In genomic region chr5:65156853-65157252, GRCm38 (mm10) we compare ENCODE assay signal across 9 mouse cellular contexts. TPM values are rescaled to one million over a fixed set of nuclear protein-coding genes. Genes with fewer than 3 reads are reported as not detected.
A peak's percentile ranks its signal among the peaks of the same experiment; 100 is the strongest.
DNase-seq lines count a peak whose midpoint lies in the region; ATAC-seq and TF ChIP-seq lines count a peak whose summit lies in the region.
"Had no signal": no experiment of that assay in that cellular context is flagged by ENCODE, and none has a peak within 500 bp of the region (broad histone marks: within the 10 kb centered on the region; RNA-seq: fewer than 3 reads in every experiment).

No protein-coding gene starts in this region.

- no peak for TF ChIP-seq EP300 in ES-Bruce4 (IDR thresholded peaks at IDR 0.05; ENCODE audit: insufficient read depth, low read depth, low read length)

- 64% methylated on average over 2 of the region's 2 CpGs for WGBS in hindbrain, postnatal 0 days
- 71% methylated on average over 2 of the region's 2 CpGs for WGBS in hindbrain, embryonic 14.5 days
- WGBS in hindbrain, embryonic 12.5 days = 65% methylated on average over 2 of the region's 2 CpGs

- H3K4me1 ChIP-seq in hindbrain, postnatal 0 days (ENCODE audit: insufficient read depth, low read length) = no peaks in the 10 kb centered on the region
- no peaks in the 10 kb centered on the region for H3K4me1 ChIP-seq in hindbrain, embryonic 14.5 days (replicated peaks; ENCODE audit: control insufficient read depth, insufficient read depth, low read length)
- no peaks in the 10 kb centered on the region for H3K4me1 ChIP-seq in ES-Bruce4 (ENCODE audit: control insufficient read depth, insufficient read depth, low read length)
- H3K4me1 ChIP-seq in hindbrain, embryonic 12.5 days = no peaks in the 10 kb centered on the region

- no peak overlapping the region for H3K4me3 ChIP-seq in hindbrain, postnatal 0 days (ENCODE audit: low read length)
- H3K4me3 ChIP-seq in hindbrain, embryonic 14.5 days (replicated peaks; ENCODE audit: low read length) = no peak overlapping the region
- H3K4me3 ChIP-seq in ES-Bruce4 (ENCODE audit: low read depth, low read length) = no peak overlapping the region
- H3K4me3 ChIP-seq in hindbrain, embryonic 12.5 days = no peak overlapping the region

- no peaks in the 10 kb centered on the region for H3K27me3 ChIP-seq in hindbrain, postnatal 0 days (ENCODE audit: insufficient read depth, low read length)
- H3K27me3 ChIP-seq in hindbrain, embryonic 14.5 days (ENCODE audit: control insufficient read depth, insufficient read depth, low read length) = no peaks in the 10 kb centered on the region
- H3K27me3 ChIP-seq in ES-Bruce4 (ENCODE audit: control insufficient read depth, insufficient read depth, low read length, poor library complexity, severe bottlenecking) = no peaks in the 10 kb centered on the region
- H3K27me3 ChIP-seq in hindbrain, embryonic 12.5 days = no peaks in the 10 kb centered on the region

- ATAC-seq in hindbrain, postnatal 0 days = no peak
- ATAC-seq in hindbrain, embryonic 14.5 days (ENCODE audit: low FRiP score) = no peak
- no peak for ATAC-seq in hindbrain, embryonic 12.5 days (ENCODE audit: low FRiP score)

- peak; percentile 71 for TF ChIP-seq CTCF in hindbrain, postnatal 0 days (IDR thresholded peaks at IDR 0.05; ENCODE audit: low read depth)
- TF ChIP-seq CTCF in ES-Bruce4 (IDR thresholded peaks at IDR 0.05; ENCODE audit: low read depth, low read length) = peak; percentile 97

- peaks cover 19% of the 10 kb centered on the region for H3K36me3 ChIP-seq in hindbrain, postnatal 0 days (ENCODE audit: insufficient read depth, low read length)
- peaks cover 45% of the 10 kb centered on the region for H3K36me3 ChIP-seq in hindbrain, embryonic 14.5 days (replicated peaks; ENCODE audit: control insufficient read depth, insufficient read depth)
- no peaks in the 10 kb centered on the region for H3K36me3 ChIP-seq in ES-Bruce4 (ENCODE audit: control insufficient read depth, insufficient read depth, low read length, poor library complexity, severe bottlenecking)
- H3K36me3 ChIP-seq in hindbrain, embryonic 12.5 days = peaks cover 24% of the 10 kb centered on the region

- DNase-seq in hindbrain, postnatal 0 days (ENCODE audit: low spot score) = no peak
- DNase-seq in hindbrain, embryonic 14.5 days (ENCODE audit: low spot score) = no peak
- DNase-seq in c-Kit-positive CD71-positive TER-119-positive erythroid progenitor cells, embryonic 14.5 days (ENCODE audit: low spot score) = peak; percentile 34
- DNase-seq in kidney, postnatal 14 days = peak; percentile 41
- DNase-seq in spleen, postnatal 10 days (ENCODE audit: low spot score in 2 of 2) = peak; percentile 35 to 60
- DNase-seq in frontal cortex, postnatal 10 days (ENCODE audit: low spot score in 2 of 2) = no peak

- TF ChIP-seq POLR2A in ES-Bruce4 (IDR thresholded peaks at IDR 0.05; ENCODE audit: insufficient read depth, low read length) = no peak

- H3K27ac ChIP-seq in hindbrain, postnatal 0 days = no peak overlapping the region
- H3K27ac ChIP-seq in hindbrain, embryonic 14.5 days = no peak overlapping the region
- no peak overlapping the region for H3K27ac ChIP-seq in ES-Bruce4 (ENCODE audit: insufficient read depth, low read length)
- no peak overlapping the region for H3K27ac ChIP-seq in hindbrain, embryonic 12.5 days
- H3K27ac ChIP-seq: macrophage had no signal

- no peak overlapping the region for H3K4me2 ChIP-seq in hindbrain, postnatal 0 days (ENCODE audit: low read depth, low read length)
- no peak overlapping the region for H3K4me2 ChIP-seq in hindbrain, embryonic 14.5 days (replicated peaks)
- H3K4me2 ChIP-seq in hindbrain, embryonic 12.5 days (replicated peaks) = no peak overlapping the region

- H3K9me3 ChIP-seq in hindbrain, postnatal 0 days (ENCODE audit: low read length) = no peaks in the 10 kb centered on the region
- no peaks in the 10 kb centered on the region for H3K9me3 ChIP-seq in hindbrain, embryonic 14.5 days (ENCODE audit: control insufficient read depth, low read length)
- no peaks in the 10 kb centered on the region for H3K9me3 ChIP-seq in ES-Bruce4 (replicated peaks; ENCODE audit: control insufficient read depth, insufficient read depth, low read length, poor library complexity, severe bottlenecking)
- H3K9me3 ChIP-seq in hindbrain, embryonic 12.5 days (replicated peaks) = no peaks in the 10 kb centered on the region

- no peak overlapping the region for H3K9ac ChIP-seq in hindbrain, postnatal 0 days (replicated peaks; ENCODE audit: low read length)
- no peak overlapping the region for H3K9ac ChIP-seq in hindbrain, embryonic 14.5 days
- no peak overlapping the region for H3K9ac ChIP-seq in ES-Bruce4 (ENCODE audit: low read depth, poor library complexity, severe bottlenecking)
- no peak overlapping the region for H3K9ac ChIP-seq in hindbrain, embryonic 12.5 days

RNA-seq across cellular contexts. Expression of gene Wdr19, which starts 42.6 kb away (rescaled TPM):
- total RNA-seq in hindbrain, postnatal 0 days (2014; rRNA removed) = 11.1 and 12.9 TPM in 2 replicates
- 8.1 and 9.6 TPM in 2 replicates for polyA plus RNA-seq in hindbrain, postnatal 0 days (2015; fragmentation: Nextera tagmentation; extraction: Ambion mirVana)
- polyA plus RNA-seq in hindbrain, embryonic 14.5 days (2014; fragmentation: Nextera tagmentation; extraction: Ambion mirVana) = 14.5 and 15.7 TPM in 2 replicates
- 13.8 and 13.9 TPM in 2 replicates for polyA plus RNA-seq in ES-Bruce4 (2011; ENCODE audit: insufficient read depth, insufficient read length, low read depth, missing spikeins)
- polyA plus RNA-seq in hindbrain, embryonic 12.5 days (2016; fragmentation: Nextera tagmentation; extraction: Ambion mirVana) = 16.4 and 18.7 TPM in 2 replicates

RNA-seq across cellular contexts. Expression of gene Klhl5, which starts 49.5 kb away (rescaled TPM):
- 47.8 and 49.1 TPM in 2 replicates for total RNA-seq in hindbrain, postnatal 0 days (2014; rRNA removed)
- 49.8 and 53.3 TPM in 2 replicates for polyA plus RNA-seq in hindbrain, postnatal 0 days (2015; fragmentation: Nextera tagmentation; extraction: Ambion mirVana)
- 49.2 and 53.1 TPM in 2 replicates for polyA plus RNA-seq in hindbrain, embryonic 14.5 days (2014; fragmentation: Nextera tagmentation; extraction: Ambion mirVana)
- 11.7 and 12.0 TPM in 2 replicates for polyA plus RNA-seq in ES-Bruce4 (2011; ENCODE audit: insufficient read depth, insufficient read length, low read depth, missing spikeins)
- 33.3 and 33.7 TPM in 2 replicates for polyA plus RNA-seq in hindbrain, embryonic 12.5 days (2016; fragmentation: Nextera tagmentation; extraction: Ambion mirVana)

Comparison
In these comparisons a context has a peak if more than half of its experiments do, and no peak if none do; other contexts are left out.
1. DNase-seq: peak in c-Kit-positive CD71-positive TER-119-positive erythroid progenitor cells, embryonic 14.5 days (single experiment), kidney, postnatal 14 days (single experiment) and spleen, postnatal 10 days (2 of 2); none in hindbrain, postnatal 0 days (single experiment), hindbrain, embryonic 14.5 days (single experiment) and frontal cortex, postnatal 10 days (0 of 2).